Comparison of ENCODE assay signal across 9 mouse cellular contexts in genomic region chr10:42464224-42464623, GRCm38 (mm10). TPM values are rescaled to one million over a fixed set of nuclear protein-coding genes. Genes with fewer than 3 reads are reported as not detected.
DNase-seq lines count a peak whose midpoint lies in the region; ATAC-seq and TF ChIP-seq lines count a peak whose summit lies in the region.
"Had no signal": no experiment of that assay in that cellular context is flagged by ENCODE, and none has a peak within 500 bp of the region (broad histone marks: within the 10 kb centered on the region; RNA-seq: fewer than 3 reads in every experiment).

No protein-coding gene starts in this region.

- H3K27me3 ChIP-seq in forebrain, embryonic 13.5 days = no peaks in the 10 kb centered on the region
- H3K27me3 ChIP-seq in forebrain, embryonic 15.5 days = no peaks in the 10 kb centered on the region
- H3K27me3 ChIP-seq in embryonic facial prominence, embryonic 11.5 days (ENCODE audit: control insufficient read depth, insufficient read depth, low read length) = no peaks in the 10 kb centered on the region
- no peaks in the 10 kb centered on the region for H3K27me3 ChIP-seq in intestine, postnatal 0 days (replicated peaks; ENCODE audit: control insufficient read depth, insufficient read depth, low read length)

- no peak for TF ChIP-seq CTCF in intestine, postnatal 0 days (IDR thresholded peaks at IDR 0.05; ENCODE audit: low read depth)

- H3K36me3 ChIP-seq in forebrain, embryonic 13.5 days (ENCODE audit: poor library complexity, severe bottlenecking) = no peaks in the 10 kb centered on the region
- no peaks in the 10 kb centered on the region for H3K36me3 ChIP-seq in forebrain, embryonic 15.5 days
- no peaks in the 10 kb centered on the region for H3K36me3 ChIP-seq in embryonic facial prominence, embryonic 11.5 days (replicated peaks; ENCODE audit: control insufficient read depth, insufficient read depth, low read depth, low read length)
- peaks cover 6% of the 10 kb centered on the region; the same call in 1 of the 2 replicates for H3K36me3 ChIP-seq in intestine, postnatal 0 days (ENCODE audit: control insufficient read depth, insufficient read depth)

- peaks cover 3% of the 10 kb centered on the region for H3K9me3 ChIP-seq in forebrain, embryonic 13.5 days (replicated peaks)
- H3K9me3 ChIP-seq in forebrain, embryonic 15.5 days = no peaks in the 10 kb centered on the region
- no peaks in the 10 kb centered on the region for H3K9me3 ChIP-seq in embryonic facial prominence, embryonic 11.5 days (replicated peaks; ENCODE audit: control insufficient read depth, low read length)
- 0 out of 2 replicates have a peak, but pooled peaks cover 5% of the 10 kb centered on the region for H3K9me3 ChIP-seq in intestine, postnatal 0 days (ENCODE audit: control insufficient read depth)

- no peak overlapping the region for H3K4me3 ChIP-seq in forebrain, embryonic 13.5 days
- H3K4me3 ChIP-seq in forebrain, embryonic 15.5 days = no peak overlapping the region
- H3K4me3 ChIP-seq in embryonic facial prominence, embryonic 11.5 days (ENCODE audit: low read depth, low read length) = no peak overlapping the region
- no peak overlapping the region for H3K4me3 ChIP-seq in intestine, postnatal 0 days (ENCODE audit: low read depth, low read length)

- H3K4me1 ChIP-seq in forebrain, embryonic 13.5 days = no peaks in the 10 kb centered on the region
- 0 out of 2 replicates have a peak, but pooled peaks cover 2% of the 10 kb centered on the region for H3K4me1 ChIP-seq in forebrain, embryonic 15.5 days
- H3K4me1 ChIP-seq in embryonic facial prominence, embryonic 11.5 days (ENCODE audit: control insufficient read depth, insufficient read depth, low read length) = no peaks in the 10 kb centered on the region
- H3K4me1 ChIP-seq in intestine, postnatal 0 days (replicated peaks; ENCODE audit: control insufficient read depth, insufficient read depth, low read length) = no peaks in the 10 kb centered on the region

- DNase-seq in embryonic facial prominence, embryonic 11.5 days (ENCODE audit: low spot score) = peak; percentile 13
- DNase-seq in lung, postnatal 36 days = peak; percentile 75
- no peak for DNase-seq in thymus, postnatal 0 days (ENCODE audit: low spot score)
- no peak for DNase-seq in cerebellum, adult 9-10 months
- DNase-seq in ovary, adult 18-20 months (ENCODE audit: low spot score) = no peak
- DNase-seq: cerebellum, postnatal 36 days had no signal

- H3K4me2 ChIP-seq in forebrain, embryonic 13.5 days = no peak overlapping the region
- H3K4me2 ChIP-seq in forebrain, embryonic 15.5 days (replicated peaks) = no peak overlapping the region
- H3K4me2 ChIP-seq in embryonic facial prominence, embryonic 11.5 days (ENCODE audit: low read depth, low read length) = no peak overlapping the region
- H3K4me2 ChIP-seq in intestine, postnatal 0 days (replicated peaks; ENCODE audit: low read depth) = no peak overlapping the region

- ATAC-seq in forebrain, embryonic 13.5 days = no peak
- no peak for ATAC-seq in forebrain, embryonic 15.5 days (replicated peaks)
- ATAC-seq in embryonic facial prominence, embryonic 11.5 days (replicated peaks; ENCODE audit: insufficient number of reproducible peaks, low FRiP score, low TSS enrichment, low read depth) = no peak
- ATAC-seq in intestine, postnatal 0 days = peak; percentile 71

- H3K27ac ChIP-seq in forebrain, embryonic 13.5 days = peak overlapping the region; percentile 10; the same call in 1 of the 2 replicates
- H3K27ac ChIP-seq in forebrain, embryonic 15.5 days (replicated peaks) = no peak overlapping the region
- no peak overlapping the region for H3K27ac ChIP-seq in embryonic facial prominence, embryonic 11.5 days (replicated peaks; ENCODE audit: low read depth, low read length)
- peak overlapping the region; percentile 63 for H3K27ac ChIP-seq in intestine, postnatal 0 days (ENCODE audit: low read depth, low read length)

- WGBS in forebrain, embryonic 13.5 days = 56% methylated on average over 5 of the region's 5 CpGs
- whole genome bisulfite sequencing in forebrain, embryonic 15.5 days = 55% methylated on average over 5 of the region's 5 CpGs
- 37% methylated on average over 5 of the region's 5 CpGs for WGBS in embryonic facial prominence, embryonic 11.5 days
- WGBS in intestine, postnatal 0 days = 29% methylated on average over 5 of the region's 5 CpGs

- no peak overlapping the region for H3K9ac ChIP-seq in forebrain, embryonic 13.5 days
- no peak overlapping the region for H3K9ac ChIP-seq in forebrain, embryonic 15.5 days (replicated peaks)
- no peak overlapping the region for H3K9ac ChIP-seq in embryonic facial prominence, embryonic 11.5 days (replicated peaks; ENCODE audit: low read length)
- H3K9ac ChIP-seq in intestine, postnatal 0 days (ENCODE audit: low read depth, low read length) = no peak overlapping the region

RNA-seq across cellular contexts. Expression of gene Afg1l, which starts 14.1 kb away (rescaled TPM):
- 4.0 and 4.5 TPM in 2 replicates for polyA plus RNA-seq in forebrain, embryonic 13.5 days (2015; fragmentation: Nextera tagmentation; extraction: Ambion mirVana)
- polyA plus RNA-seq in forebrain, embryonic 15.5 days (2015; fragmentation: Nextera tagmentation; extraction: Ambion mirVana) = 6.2 and 6.5 TPM in 2 replicates
- polyA plus RNA-seq in embryonic facial prominence, embryonic 11.5 days (2014; fragmentation: Nextera tagmentation; extraction: Ambion mirVana) = 5.8 and 6.2 TPM in 2 replicates
- 9.0 and 9.4 TPM in 2 replicates for polyA plus RNA-seq in intestine, postnatal 0 days (2015; fragmentation: Nextera tagmentation; extraction: Ambion mirVana)
- 4.4 and 5.2 TPM in 2 replicates for polyA plus RNA-seq in thymus, postnatal 0 days (2015; fragmentation: Nextera tagmentation; extraction: Ambion mirVana)

RNA-seq across cellular contexts. Expression of gene Snx3, which starts 37.6 kb away (rescaled TPM):
- polyA plus RNA-seq in forebrain, embryonic 13.5 days (2015; fragmentation: Nextera tagmentation; extraction: Ambion mirVana) = 266 and 272 TPM in 2 replicates
- polyA plus RNA-seq in forebrain, embryonic 15.5 days (2015; fragmentation: Nextera tagmentation; extraction: Ambion mirVana) = 285 and 286 TPM in 2 replicates
- 234 and 240 TPM in 2 replicates for polyA plus RNA-seq in embryonic facial prominence, embryonic 11.5 days (2014; fragmentation: Nextera tagmentation; extraction: Ambion mirVana)
- 599 and 615 TPM in 2 replicates for polyA plus RNA-seq in intestine, postnatal 0 days (2015; fragmentation: Nextera tagmentation; extraction: Ambion mirVana)
- 363 and 394 TPM in 2 replicates for polyA plus RNA-seq in thymus, postnatal 0 days (2015; fragmentation: Nextera tagmentation; extraction: Ambion mirVana)

Comparison
In these comparisons a context has a peak if more than half of its experiments do, and no peak if none do; other contexts are left out.
1. H3K27ac ChIP-seq: peak in forebrain, embryonic 13.5 days (single experiment) and intestine, postnatal 0 days (single experiment); none in forebrain, embryonic 15.5 days (single experiment) and embryonic facial prominence, embryonic 11.5 days (single experiment).
2. DNase-seq: peak in embryonic facial prominence, embryonic 11.5 days (single experiment) and lung, postnatal 36 days (single experiment); none in thymus, postnatal 0 days (single experiment), cerebellum, adult 9-10 months (single experiment) and ovary, adult 18-20 months (single experiment).